Mouse (Mus musculus): Measurements from ENCODE around the gene Cmtm7.

Cmtm7 gene

DNA sequence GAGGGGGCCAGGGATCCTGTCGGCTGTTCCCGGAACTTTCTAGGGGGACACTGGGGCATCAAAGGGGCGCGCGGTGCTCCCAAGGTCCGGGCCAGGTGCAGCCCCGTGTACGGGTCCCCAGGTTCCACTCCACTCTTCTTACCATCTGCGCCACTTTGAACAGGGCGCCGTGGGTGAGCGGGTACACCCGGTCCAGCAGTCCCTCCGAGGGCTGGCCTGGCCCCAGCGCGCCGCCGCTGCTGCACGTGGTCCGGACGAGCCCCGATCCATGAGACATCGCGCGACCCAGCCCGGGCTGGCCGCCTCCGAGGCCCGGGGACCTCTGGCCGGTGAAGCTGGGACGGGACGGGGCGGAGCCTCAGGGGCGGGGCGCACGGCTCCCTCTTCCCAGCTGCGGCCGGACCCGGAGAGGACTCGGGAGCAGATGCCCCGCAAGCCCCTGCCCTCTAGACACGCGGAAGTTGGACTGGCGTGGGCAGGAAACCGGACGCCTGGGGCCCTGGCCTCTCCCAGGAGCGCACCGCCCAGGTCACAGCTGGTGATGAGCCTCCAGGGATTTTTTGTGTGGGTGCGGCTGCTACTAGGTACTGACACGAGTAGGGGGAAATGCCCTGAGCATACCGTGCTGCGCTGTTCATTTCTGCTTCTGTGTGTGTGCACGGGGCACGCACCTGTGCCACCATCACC is at the start of gene Cmtm7:
Gene Cmtm7 (minus strand): TSS at position 331 of the 687 bp plus-strand sequence.
- no peaks in the 10 kb centered on the region; the same call in 1 of the 2 replicates for H3K36me3 ChIP-seq (ENCODE audit: insufficient read depth, low read length)
- H3K4me3 ChIP-seq (replicated peaks; ENCODE audit: low read length) = peak within 1 kb of the TSS; percentile 89
- TF ChIP-seq NANOG (IDR thresholded peaks at IDR 0.05; ENCODE audit: borderline replicate concordance, low read length) (no peak), CTCF (conservative IDR thresholded peaks at IDR 0.05; ENCODE audit: low read length) (no peak), POU5F1 (IDR thresholded peaks at IDR 0.05; ENCODE audit: borderline replicate concordance, low read length) (no peak)

DNA sequence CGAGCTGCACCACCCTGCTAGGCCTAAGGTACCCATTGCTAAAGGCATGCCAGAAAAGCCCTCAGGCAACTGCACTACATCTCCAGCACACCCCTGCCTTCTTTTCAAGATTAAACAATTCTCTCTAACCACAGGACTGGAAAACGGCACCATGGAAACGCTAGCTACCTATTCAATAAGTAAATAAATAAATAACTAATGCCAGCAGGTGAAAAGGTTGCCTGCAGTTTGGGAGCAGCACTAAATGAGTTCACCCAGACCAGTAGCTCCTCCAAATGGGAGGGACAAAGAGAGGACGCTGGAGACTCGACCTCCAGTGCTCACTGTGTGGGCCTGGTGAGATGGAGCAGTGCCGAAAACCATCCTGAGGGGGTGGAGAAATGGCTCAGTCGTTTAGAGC is 48.7 kb upstream of the Cmtm7 start:
- no peaks in the 10 kb centered on the region for H3K9me3 ChIP-seq (ENCODE audit: low read length)
- no peak for TF ChIP-seq CTCF (conservative IDR thresholded peaks at IDR 0.05; ENCODE audit: low read length)
- no peak for TF ChIP-seq NANOG (IDR thresholded peaks at IDR 0.05; ENCODE audit: borderline replicate concordance, low read length)
- no peak for TF ChIP-seq POU5F1 (IDR thresholded peaks at IDR 0.05; ENCODE audit: borderline replicate concordance, low read length)
- peaks cover 13% of the 10 kb centered on the region for H3K27me3 ChIP-seq (ENCODE audit: insufficient read depth, low read length)
- H3K36me3 ChIP-seq (ENCODE audit: insufficient read depth, low read length) = no peaks in the 10 kb centered on the region
- H3K4me1 ChIP-seq (replicated peaks; ENCODE audit: low read depth, low read length) = peaks cover 23% of the 10 kb centered on the region
- H3K4me3 ChIP-seq (replicated peaks; ENCODE audit: low read length) = no peak overlapping the region

More for the DNA sequence above, at the start of gene Cmtm7:
- Histone ChIP-seq H3K27me3 (ENCODE audit: insufficient read depth, low read length) (no peaks in the 10 kb centered on the region), H3K9me3 (ENCODE audit: low read length) (peaks cover under 1% of the 10 kb centered on the region; the same call in 1 of the 2 replicates), H3K4me1 (replicated peaks; ENCODE audit: low read depth, low read length) (peaks cover 84% of the 10 kb centered on the region)

DNA sequence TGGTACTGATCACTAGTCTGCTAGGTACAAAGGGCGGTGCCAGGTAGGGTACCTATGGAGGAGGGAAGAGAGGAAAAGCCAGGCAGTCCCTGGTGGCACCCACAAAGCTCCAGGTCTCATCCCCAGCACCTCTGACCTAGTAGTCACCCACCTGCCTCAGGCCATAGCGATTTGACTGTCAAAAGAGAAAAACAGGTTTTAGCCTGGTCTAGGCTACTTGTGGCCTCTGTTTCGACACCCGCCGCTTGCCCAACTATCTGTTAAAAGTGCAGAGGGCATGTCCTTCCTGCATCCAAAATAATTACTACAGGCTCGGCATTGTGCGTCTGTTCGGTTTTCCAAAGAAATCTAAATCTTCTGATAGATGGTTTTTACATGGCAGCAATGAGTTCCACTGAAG is 48.0 kb upstream of the Cmtm7 start:
- no peaks in the 10 kb centered on the region for H3K9me3 ChIP-seq (ENCODE audit: low read length)

DNA sequence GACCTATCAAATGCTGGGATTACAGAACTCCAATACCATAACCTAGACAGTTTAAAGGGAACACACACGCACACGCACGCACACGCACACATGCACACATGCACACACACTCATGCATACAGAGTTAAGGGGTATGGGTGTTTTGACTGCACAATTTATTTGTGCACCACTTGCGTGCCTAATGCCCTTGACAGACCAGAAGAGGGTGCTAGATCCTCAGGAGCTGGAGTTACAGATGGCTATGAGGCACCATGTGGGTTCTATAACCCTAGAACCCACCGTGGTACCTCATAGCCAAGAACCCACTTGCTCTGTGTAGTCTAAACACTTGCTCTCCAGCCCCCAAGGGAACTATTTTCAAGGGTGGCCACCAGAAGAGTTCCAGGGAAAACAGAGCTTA is 46.7 kb upstream of the Cmtm7 start:
- H3K27me3 ChIP-seq (ENCODE audit: insufficient read depth, low read length) = peaks cover 6% of the 10 kb centered on the region; the same call in 1 of the 2 replicates
- peak; percentile 67 for TF ChIP-seq CTCF (conservative IDR thresholded peaks at IDR 0.05; ENCODE audit: low read length)
- TF ChIP-seq POU5F1 (IDR thresholded peaks at IDR 0.05; ENCODE audit: borderline replicate concordance, low read length) = no peak
- no peaks in the 10 kb centered on the region for H3K9me3 ChIP-seq (ENCODE audit: low read length)
- peaks cover 26% of the 10 kb centered on the region for H3K4me1 ChIP-seq (replicated peaks; ENCODE audit: low read depth, low read length)
- no peaks in the 10 kb centered on the region for H3K36me3 ChIP-seq (ENCODE audit: insufficient read depth, low read length)
- no peak overlapping the region for H3K4me3 ChIP-seq (replicated peaks; ENCODE audit: low read length)

More for the DNA sequence above, 48.0 kb upstream of the Cmtm7 start:
- H3K4me1 ChIP-seq (replicated peaks; ENCODE audit: low read depth, low read length) = peaks cover 23% of the 10 kb centered on the region
- no peak for TF ChIP-seq CTCF (conservative IDR thresholded peaks at IDR 0.05; ENCODE audit: low read length)
- TF ChIP-seq POU5F1 (IDR thresholded peaks at IDR 0.05; ENCODE audit: borderline replicate concordance, low read length) = no peak
- no peak for TF ChIP-seq NANOG (IDR thresholded peaks at IDR 0.05; ENCODE audit: borderline replicate concordance, low read length)
- H3K4me3 ChIP-seq (replicated peaks; ENCODE audit: low read length) = no peak overlapping the region
- no peaks in the 10 kb centered on the region for H3K36me3 ChIP-seq (ENCODE audit: insufficient read depth, low read length)
- H3K27me3 ChIP-seq (ENCODE audit: insufficient read depth, low read length) = peaks cover 13% of the 10 kb centered on the region

DNA sequence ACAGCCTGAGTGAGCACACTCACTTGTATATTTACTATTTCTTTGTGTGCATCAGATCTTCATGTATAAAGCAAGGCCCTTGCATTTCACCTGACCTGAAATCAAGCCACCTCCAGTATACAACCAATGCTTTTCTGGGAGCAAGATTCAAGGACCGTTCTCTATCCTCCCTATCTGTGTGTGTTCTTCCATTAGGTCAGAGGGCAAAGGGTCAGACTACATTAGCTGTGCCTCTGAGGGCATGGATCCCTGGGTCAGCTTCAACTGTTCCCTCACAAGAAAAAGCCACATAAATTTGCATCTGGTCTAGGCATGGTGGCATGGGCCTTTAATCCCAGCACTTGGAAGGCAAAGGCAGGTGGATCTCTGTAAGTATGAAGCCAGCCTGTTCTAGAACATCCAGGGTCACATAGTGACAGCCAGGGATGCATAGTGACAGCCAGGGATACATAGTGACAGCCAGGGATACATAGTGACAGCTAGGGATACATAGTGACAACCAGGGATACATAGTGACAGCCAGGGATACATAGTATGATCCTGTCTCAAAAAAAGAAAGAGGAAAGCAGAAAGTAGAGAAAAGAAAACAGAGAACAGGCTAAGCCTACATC is 45.7 kb upstream of the Cmtm7 start:
- Histone ChIP-seq H3K27me3 (ENCODE audit: insufficient read depth, low read length) (0 out of 2 replicates have a peak, but pooled peaks cover 3% of the 10 kb centered on the region), H3K36me3 (ENCODE audit: insufficient read depth, low read length) (no peaks in the 10 kb centered on the region), H3K4me3 (replicated peaks; ENCODE audit: low read length) (no peak overlapping the region), H3K9me3 (ENCODE audit: low read length) (no peaks in the 10 kb centered on the region), H3K4me1 (replicated peaks; ENCODE audit: low read depth, low read length) (peaks cover 30% of the 10 kb centered on the region)
- TF ChIP-seq NANOG (IDR thresholded peaks at IDR 0.05; ENCODE audit: borderline replicate concordance, low read length) = no peak
- TF ChIP-seq CTCF (conservative IDR thresholded peaks at IDR 0.05; ENCODE audit: low read length) = no peak
- no peak for TF ChIP-seq POU5F1 (IDR thresholded peaks at IDR 0.05; ENCODE audit: borderline replicate concordance, low read length)

DNA sequence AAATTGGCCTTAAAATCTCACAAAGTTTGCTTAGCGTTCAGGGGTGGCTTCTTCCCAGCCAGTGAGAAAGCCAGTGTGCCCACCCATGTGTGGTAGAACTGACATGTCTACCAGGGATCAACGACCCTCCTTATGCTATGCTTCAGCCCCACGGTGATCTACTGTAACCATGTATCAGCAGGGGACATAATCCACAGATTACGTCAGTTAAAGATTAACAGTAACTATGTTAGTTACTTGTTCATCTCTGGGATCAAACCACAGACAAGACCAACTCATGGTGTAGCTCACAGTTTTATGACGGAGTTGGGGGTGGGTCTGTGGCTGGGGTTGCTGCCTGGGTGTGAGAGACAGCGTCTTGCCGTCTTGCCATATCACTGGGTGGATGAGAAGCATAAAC is 42.5 kb upstream of the Cmtm7 start:
- H3K4me1 ChIP-seq (replicated peaks; ENCODE audit: low read depth, low read length) = peaks cover 14% of the 10 kb centered on the region; the same call in 1 of the 2 replicates
- no peaks in the 10 kb centered on the region for H3K27me3 ChIP-seq (ENCODE audit: insufficient read depth, low read length)
- no peaks in the 10 kb centered on the region for H3K36me3 ChIP-seq (ENCODE audit: insufficient read depth, low read length)
- no peak overlapping the region for H3K4me3 ChIP-seq (replicated peaks; ENCODE audit: low read length)
- no peak for TF ChIP-seq POU5F1 (IDR thresholded peaks at IDR 0.05; ENCODE audit: borderline replicate concordance, low read length)
- TF ChIP-seq CTCF (conservative IDR thresholded peaks at IDR 0.05; ENCODE audit: low read length) = no peak
- no peak for TF ChIP-seq NANOG (IDR thresholded peaks at IDR 0.05; ENCODE audit: borderline replicate concordance, low read length)
- H3K9me3 ChIP-seq (ENCODE audit: low read length) = no peaks in the 10 kb centered on the region

DNA sequence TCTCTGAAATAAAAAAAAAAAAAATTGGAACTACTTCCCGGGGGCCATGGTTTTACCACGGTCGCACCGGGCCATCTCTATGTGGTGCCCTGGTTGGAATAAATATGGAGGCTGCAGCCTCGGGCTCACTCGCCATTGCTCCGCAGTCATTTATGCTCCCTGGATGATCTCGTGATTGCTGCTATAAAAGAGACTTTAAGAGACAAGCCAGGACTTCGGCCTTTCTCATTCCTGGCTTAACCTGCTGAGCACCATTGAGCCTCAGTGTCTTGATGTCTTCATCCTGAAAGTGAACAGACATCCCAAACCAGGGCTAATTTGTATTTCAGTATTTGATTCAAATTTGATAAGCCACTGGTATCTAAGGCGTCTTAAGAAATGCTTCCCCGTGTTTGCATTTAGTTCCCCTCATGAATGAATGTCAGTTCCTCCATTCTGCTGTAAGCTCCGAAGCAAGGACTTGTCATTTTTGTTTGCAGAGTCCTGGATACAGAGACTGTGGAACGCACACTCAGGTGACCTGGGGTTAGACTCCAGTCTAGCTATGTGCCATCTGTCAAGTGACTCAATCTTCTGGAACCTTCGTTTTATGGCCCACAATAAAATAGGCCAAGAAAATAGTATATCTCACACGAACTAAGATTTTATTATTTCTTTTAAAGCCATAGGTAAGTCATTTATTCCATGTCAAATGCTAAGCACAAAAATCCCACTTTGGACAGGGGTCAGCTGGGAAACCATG is 40.1 kb upstream of the Cmtm7 start:
- Histone ChIP-seq H3K4me1 (replicated peaks; ENCODE audit: low read depth, low read length) (peaks cover 7% of the 10 kb centered on the region; the same call in 1 of the 2 replicates), H3K27me3 (ENCODE audit: insufficient read depth, low read length) (no peaks in the 10 kb centered on the region)
- TF ChIP-seq NANOG (IDR thresholded peaks at IDR 0.05; ENCODE audit: borderline replicate concordance, low read length) (no peak), POU5F1 (IDR thresholded peaks at IDR 0.05; ENCODE audit: borderline replicate concordance, low read length) (no peak), CTCF (conservative IDR thresholded peaks at IDR 0.05; ENCODE audit: low read length) (no peak)

DNA sequence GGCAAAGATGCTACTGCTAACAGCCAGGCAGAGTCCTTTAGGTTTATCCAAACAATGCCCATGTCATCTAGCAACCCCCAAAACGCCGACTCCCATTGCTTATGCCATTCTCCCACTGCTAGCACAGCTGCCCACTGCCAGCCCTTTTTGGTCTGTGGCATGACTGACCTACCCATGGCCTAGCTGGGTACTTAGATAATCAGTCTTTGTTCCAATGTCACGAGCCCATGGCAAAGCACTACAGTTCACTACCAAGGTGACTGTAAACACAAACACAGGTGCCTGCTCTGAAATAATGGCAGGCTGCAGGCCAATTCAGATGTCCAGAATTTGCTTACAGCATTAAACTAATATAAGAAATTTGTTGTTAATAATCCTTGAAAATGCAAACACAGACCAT is 37.3 kb upstream of the Cmtm7 start:
- Histone ChIP-seq H3K9me3 (ENCODE audit: low read length) (no peaks in the 10 kb centered on the region), H3K4me3 (replicated peaks; ENCODE audit: low read length) (no peak overlapping the region), H3K27me3 (ENCODE audit: insufficient read depth, low read length) (no peaks in the 10 kb centered on the region), H3K36me3 (ENCODE audit: insufficient read depth, low read length) (no peaks in the 10 kb centered on the region), H3K4me1 (replicated peaks; ENCODE audit: low read depth, low read length) (peaks cover 19% of the 10 kb centered on the region)
- no peak for TF ChIP-seq NANOG (IDR thresholded peaks at IDR 0.05; ENCODE audit: borderline replicate concordance, low read length)
- TF ChIP-seq POU5F1 (IDR thresholded peaks at IDR 0.05; ENCODE audit: borderline replicate concordance, low read length) = no peak
- no peak for TF ChIP-seq CTCF (conservative IDR thresholded peaks at IDR 0.05; ENCODE audit: low read length)

More for the DNA sequence above, 40.1 kb upstream of the Cmtm7 start:
- Histone ChIP-seq H3K36me3 (ENCODE audit: insufficient read depth, low read length) (no peaks in the 10 kb centered on the region), H3K4me3 (replicated peaks; ENCODE audit: low read length) (no peak overlapping the region), H3K9me3 (ENCODE audit: low read length) (no peaks in the 10 kb centered on the region)

Measured in E14TG2a.4 (cell line).